9 mouse cellular contexts compared by ENCODE assay signal in the genomic region with DNA sequence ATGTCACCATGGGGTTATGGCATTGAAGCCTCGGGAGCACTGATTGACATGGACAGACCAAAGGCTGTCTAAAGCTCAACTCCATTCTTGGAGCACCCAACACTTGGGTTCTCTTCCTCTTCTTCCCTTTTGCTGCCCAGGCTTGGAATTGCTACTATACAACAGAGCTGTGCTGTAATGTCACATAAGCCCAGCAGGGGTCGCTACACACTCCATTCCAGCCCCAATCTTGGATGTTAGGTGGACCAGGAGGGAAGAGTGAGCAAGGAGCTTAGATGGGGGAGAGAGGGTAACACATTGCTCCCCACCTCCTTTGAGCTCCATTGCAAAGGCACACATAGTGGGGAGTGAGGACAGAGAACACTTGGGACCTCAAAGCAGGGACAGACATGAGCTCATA. TPM values are rescaled to one million over a fixed set of nuclear protein-coding genes. Genes with fewer than 3 reads are reported as not detected.
DNase-seq lines count a peak whose midpoint lies in the region; ATAC-seq lines count a peak whose summit lies in the region.
"Had no signal": no experiment of that assay in that cellular context is flagged by ENCODE, and none has a peak within 500 bp of the region (broad histone marks: within the 10 kb centered on the region; RNA-seq: fewer than 3 reads in every experiment).

No protein-coding gene starts in this region.

- no peak overlapping the region for H3K4me2 ChIP-seq in limb, embryonic 11.5 days (ENCODE audit: low read depth, severe bottlenecking)

- H3K4me1 ChIP-seq in limb, embryonic 11.5 days (ENCODE audit: control insufficient read depth, insufficient read depth, low read length), result no peaks in the 10 kb centered on the region

- peak; percentile 41 for DNase-seq in heart, postnatal 4 days
- no peak for DNase-seq in heart, adult 18-20 months
- DNase-seq in right cerebral cortex, adult 18-20 months, result peak; percentile 61
- DNase-seq in right cerebral cortex, postnatal 4 days, result no peak
- peak; percentile 14 for DNase-seq in adipocyte (ENCODE audit: low spot score)
- DNase-seq in limb, embryonic 11.5 days (ENCODE audit: low spot score), result peak; percentile 42
- DNase-seq in cerebellum, adult 18-20 months, result no peak

- H3K36me3 ChIP-seq in limb, embryonic 11.5 days (ENCODE audit: control insufficient read depth, insufficient read depth, low read length), result no peaks in the 10 kb centered on the region

- no peak overlapping the region for H3K27ac ChIP-seq in limb, embryonic 11.5 days (replicated peaks; ENCODE audit: low read depth, low read length)

- no peak overlapping the region for H3K4me3 ChIP-seq in limb, embryonic 11.5 days (ENCODE audit: low read depth, low read length)

- no peaks in the 10 kb centered on the region for H3K27me3 ChIP-seq in limb, embryonic 11.5 days (ENCODE audit: control insufficient read depth, insufficient read depth, low read length)

- 22% methylated on average over 2 of the region's 2 CpGs for WGBS in limb, embryonic 11.5 days

- no peak for ATAC-seq in limb, embryonic 11.5 days (ENCODE audit: insufficient number of reproducible peaks, low FRiP score, low TSS enrichment, low read depth)
- ATAC-seq in inflammation-experienced regulatory T-cells, adult 6 months, result no peak

- H3K9me3 ChIP-seq in limb, embryonic 11.5 days (ENCODE audit: control insufficient read depth, low read length), result no peaks in the 10 kb centered on the region

- no peak overlapping the region for H3K9ac ChIP-seq in limb, embryonic 11.5 days (ENCODE audit: low read length)

RNA-seq across cellular contexts. Expression of a gene that starts 6.2 kb away (rescaled TPM):
- 10 to 100 TPM; 42.4 to 42.8 TPM for total RNA-seq in heart, postnatal 4 days (2021)
- total RNA-seq in heart, adult 18-20 months (2021), result 10 to 100 TPM; 43.4 to 49.6 TPM
- 6.9 TPM in 2 replicates for polyA plus RNA-seq in limb, embryonic 11.5 days (2014; fragmentation: Nextera tagmentation; extraction: Ambion mirVana)
- polyA plus RNA-seq in inflammation-experienced regulatory T-cells, adult 6 months (2017; shearing (Covaris generic)), result 10 to 100 TPM in 2 of 3 experiments, 1 to 10 TPM in 1; 6.1 to 36.2 (median 19.9) TPM

RNA-seq across cellular contexts. Expression of a gene that starts 17.1 kb away (rescaled TPM):
- total RNA-seq in heart, postnatal 4 days (2021), result 1 to 10 TPM in 1 of 2 experiments, not detected in 1; 7.4 TPM
- total RNA-seq in heart, adult 18-20 months (2021), result 1 to 10 TPM; 2.6 to 3.0 TPM
- polyA plus RNA-seq in limb, embryonic 11.5 days (2014; fragmentation: Nextera tagmentation; extraction: Ambion mirVana), result 0.21 TPM in 1 of 2 replicates, not detected in the other
- 10 to 100 TPM in 2 of 3 experiments, 1 to 10 TPM in 1; 6.7 to 39.0 (median 18.9) TPM for polyA plus RNA-seq in inflammation-experienced regulatory T-cells, adult 6 months (2017; shearing (Covaris generic))
- polyA plus RNA-seq: embryonic facial prominence, embryonic 14.5 days had no signal

Comparison
In these comparisons a context has a peak if more than half of its experiments do, and no peak if none do; other contexts are left out.
1. DNase-seq: peak in heart, postnatal 4 days (single experiment), right cerebral cortex, adult 18-20 months (single experiment), adipocyte (single experiment) and limb, embryonic 11.5 days (single experiment); none in heart, adult 18-20 months (0 of 2), right cerebral cortex, postnatal 4 days (single experiment) and cerebellum, adult 18-20 months (0 of 2).